Mouse (Mus musculus) ES-Bruce4 (cell line): ENCODE data around the gene Nat10. TPM values are rescaled to one million over a fixed set of nuclear protein-coding genes. Genes with fewer than 3 reads are reported as not detected.
A peak's percentile ranks its signal among the peaks of the same experiment; 100 is the strongest.

ENCODE experiments used
- H3K27ac ChIP-seq: 2 replicates; pipeline ENCODE4 v1.5.1; 2012; ENCODE audit warnings: low read length, inconsistent platforms; ENCODE audit not compliant: insufficient read depth
- H3K27me3 ChIP-seq: 2 replicates; pipeline ENCODE4 v1.6.1; 2012; ENCODE audit warnings: mild to moderate bottlenecking, low read length, inconsistent platforms; ENCODE audit not compliant: control insufficient read depth, poor library complexity, insufficient read depth, severe bottlenecking
- H3K36me3 ChIP-seq: 2 replicates; pipeline ENCODE4 v1.6.1; 2012; ENCODE audit warnings: inconsistent platforms, mild to moderate bottlenecking, low read length, moderate library complexity; ENCODE audit not compliant: control insufficient read depth, poor library complexity, insufficient read depth, severe bottlenecking
- H3K4me1 ChIP-seq: one replicate; pipeline ENCODE4 v1.8.1; 2011; ENCODE audit warnings: low read length; ENCODE audit not compliant: control insufficient read depth, insufficient read depth
- H3K4me3 ChIP-seq: 2 replicates; pipeline ENCODE4 v1.5.1; 2011; ENCODE audit warnings: low read depth, mild to moderate bottlenecking, low read length
- H3K9ac ChIP-seq: 2 replicates; pipeline ENCODE4 v1.6.1; 2012; ENCODE audit warnings: low read depth, mild to moderate bottlenecking, inconsistent platforms; ENCODE audit not compliant: poor library complexity, severe bottlenecking
- H3K9me3 ChIP-seq: replicated peaks from 2 replicates; pipeline ENCODE4 v1.6.1; 2012; ENCODE audit warnings: mild to moderate bottlenecking, low read length, inconsistent platforms; ENCODE audit not compliant: control insufficient read depth, poor library complexity, insufficient read depth, severe bottlenecking
- CTCF ChIP-seq: IDR thresholded peaks from one replicate; pipeline ENCODE4 v1.8.1; 2011; ENCODE audit warnings: low read depth, low read length
- EP300 ChIP-seq: IDR thresholded peaks from 2 replicates; pipeline ENCODE4 v1.6.1; 2011; ENCODE audit warnings: low read depth, low read length; ENCODE audit not compliant: insufficient read depth
- POLR2A ChIP-seq: IDR thresholded peaks from one replicate; pipeline ENCODE4 v1.8.1; 2011; ENCODE audit warnings: low read length; ENCODE audit not compliant: insufficient read depth
- polyA plus RNA-seq: library from polyadenylated mRNA; stranded (reverse); fragments of >200 nt; gene quantifications from 2 replicates; pipeline ENCODE4 v1.2.4, GENCODE M21; 2011; ENCODE audit warnings: low read depth; ENCODE audit not compliant: missing spikeins, insufficient read depth, insufficient read length

Gene Nat10
- polyA plus RNA-seq, 1 experiment: 89.5 TPM

DNA sequence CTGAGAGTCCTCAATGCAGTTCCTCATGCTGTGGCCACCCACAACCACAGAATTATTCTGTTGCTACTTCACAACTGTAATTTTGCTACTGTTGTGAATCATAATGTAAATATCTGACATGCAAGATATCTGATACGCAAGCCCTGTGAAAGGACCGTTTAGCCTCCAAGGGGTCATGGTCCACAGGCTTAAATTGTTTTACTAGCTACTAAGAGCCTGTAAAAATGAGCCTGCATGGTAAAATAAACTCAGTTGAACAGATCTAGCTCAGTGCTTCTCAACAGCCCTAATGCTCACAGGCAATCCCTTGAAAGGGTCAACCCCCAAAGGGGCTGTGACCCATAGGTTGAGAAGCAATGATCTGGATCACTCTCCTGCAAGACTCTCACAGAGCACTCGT lies 12.0 kb downstream of the Nat10 start:
- Histone ChIP-seq H3K27ac (no peak overlapping the region), H3K9me3 (no peaks in the 10 kb centered on the region), H3K4me1 (no peaks in the 10 kb centered on the region), H3K4me3 (no peak overlapping the region), H3K9ac (no peak overlapping the region), H3K36me3 (peaks cover 57% of the 10 kb centered on the region), H3K27me3 (no peaks in the 10 kb centered on the region)
- no peak for TF ChIP-seq EP300
- TF ChIP-seq POLR2A: no peak
- TF ChIP-seq CTCF: no peak

DNA sequence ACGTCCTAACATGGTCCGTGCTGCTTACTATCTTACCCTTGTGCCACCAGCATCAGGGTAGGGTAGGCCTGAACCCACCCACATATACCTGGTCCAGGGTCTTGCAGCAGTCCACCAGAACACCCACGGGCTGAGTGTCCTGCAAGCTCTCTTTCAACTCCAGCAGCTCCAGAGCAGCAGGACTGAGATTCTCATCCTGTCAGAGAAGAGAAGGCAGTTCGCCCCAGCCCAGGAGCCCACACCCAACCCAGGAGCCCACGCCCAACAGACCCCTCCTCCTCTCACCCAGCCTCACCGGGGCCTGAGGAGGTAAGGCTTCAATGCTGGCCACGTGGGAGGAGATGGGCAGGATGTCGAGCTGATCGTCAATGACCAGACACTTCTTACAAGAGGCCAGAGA lies 13.2 kb downstream of the Nat10 start:
- TF ChIP-seq EP300 (no peak), POLR2A (no peak), CTCF (no peak)
- Histone ChIP-seq H3K27ac (no peak overlapping the region), H3K9me3 (no peaks in the 10 kb centered on the region), H3K4me3 (no peak overlapping the region), H3K4me1 (no peaks in the 10 kb centered on the region), H3K27me3 (no peaks in the 10 kb centered on the region), H3K9ac (no peak overlapping the region), H3K36me3 (peaks cover 59% of the 10 kb centered on the region)

DNA sequence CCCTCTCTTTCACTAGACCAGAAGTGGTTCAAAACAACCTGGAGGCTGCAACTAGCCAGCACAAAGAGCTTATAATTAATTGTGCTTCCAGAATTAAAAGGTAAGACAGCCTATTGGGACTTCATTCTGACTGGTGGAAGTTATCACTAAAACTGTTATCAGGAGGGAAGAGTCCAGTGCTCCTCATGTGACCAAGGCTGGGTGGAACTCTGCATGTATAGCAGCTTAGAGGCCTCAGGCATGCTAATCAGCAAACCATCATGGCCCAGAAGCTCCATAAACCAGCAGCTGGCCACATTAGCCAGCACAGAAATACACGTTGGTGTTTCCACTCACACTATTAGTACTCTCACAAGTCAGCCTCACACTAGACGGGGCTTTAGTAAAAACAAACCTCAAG lies 14.3 kb downstream of the Nat10 start:
- Histone ChIP-seq H3K27me3 (no peaks in the 10 kb centered on the region), H3K9me3 (no peaks in the 10 kb centered on the region), H3K9ac (no peak overlapping the region), H3K36me3 (peaks cover 57% of the 10 kb centered on the region), H3K4me1 (no peaks in the 10 kb centered on the region), H3K4me3 (no peak overlapping the region), H3K27ac (no peak overlapping the region)
- TF ChIP-seq POLR2A: no peak
- TF ChIP-seq CTCF: no peak
- TF ChIP-seq EP300: no peak

DNA sequence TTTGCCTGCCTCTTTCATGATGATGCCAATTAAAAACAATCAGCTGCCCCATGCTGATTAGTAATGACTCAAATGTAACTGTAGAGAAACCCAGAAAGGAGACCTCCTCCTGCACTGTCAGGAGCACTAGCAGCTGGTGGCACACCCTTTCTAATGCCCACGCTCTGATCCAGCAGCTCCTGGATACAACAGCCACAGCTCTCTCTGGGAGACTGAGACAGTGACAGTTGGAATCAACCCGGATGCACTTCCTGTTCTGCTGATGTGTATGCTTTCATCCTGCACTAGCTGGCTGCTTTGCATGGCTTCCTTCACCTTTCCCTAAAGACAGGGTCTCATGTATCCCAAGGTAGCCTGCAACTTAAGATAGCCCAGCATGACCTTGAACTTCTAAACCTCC lies 15.0 kb downstream of the Nat10 start:
- H3K27me3 ChIP-seq: no peaks in the 10 kb centered on the region
- no peak overlapping the region for H3K9ac ChIP-seq
- H3K9me3 ChIP-seq: no peaks in the 10 kb centered on the region
- TF ChIP-seq EP300 (no peak), CTCF (no peak), POLR2A (no peak)
- peaks cover 51% of the 10 kb centered on the region for H3K36me3 ChIP-seq
- no peaks in the 10 kb centered on the region for H3K4me1 ChIP-seq
- H3K27ac ChIP-seq: no peak overlapping the region
- H3K4me3 ChIP-seq: no peak overlapping the region

DNA sequence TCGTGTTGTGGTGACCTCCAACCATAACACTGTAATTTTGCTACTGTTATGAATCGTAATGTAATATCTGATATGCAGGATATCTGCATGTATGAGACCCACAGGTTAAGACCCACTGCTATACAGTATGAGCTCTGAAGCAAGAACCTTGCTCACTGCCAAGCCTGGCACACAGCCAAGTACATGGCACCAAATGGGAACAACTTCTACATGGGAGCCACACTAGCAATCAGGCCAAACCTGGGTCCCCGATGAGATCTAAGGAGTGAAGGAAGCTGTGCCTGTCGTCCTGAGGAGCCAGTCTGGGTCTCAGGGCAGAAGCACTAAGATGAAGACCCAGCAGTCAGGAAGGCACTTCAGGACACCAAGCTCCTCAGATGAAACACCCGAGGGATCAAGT lies 15.6 kb downstream of the Nat10 start:
- Histone ChIP-seq H3K4me1 (no peaks in the 10 kb centered on the region), H3K36me3 (peaks cover 48% of the 10 kb centered on the region), H3K27ac (no peak overlapping the region), H3K27me3 (no peaks in the 10 kb centered on the region), H3K9ac (no peak overlapping the region), H3K9me3 (no peaks in the 10 kb centered on the region), H3K4me3 (no peak overlapping the region)
- no peak for TF ChIP-seq CTCF
- TF ChIP-seq POLR2A: no peak
- no peak for TF ChIP-seq EP300

DNA sequence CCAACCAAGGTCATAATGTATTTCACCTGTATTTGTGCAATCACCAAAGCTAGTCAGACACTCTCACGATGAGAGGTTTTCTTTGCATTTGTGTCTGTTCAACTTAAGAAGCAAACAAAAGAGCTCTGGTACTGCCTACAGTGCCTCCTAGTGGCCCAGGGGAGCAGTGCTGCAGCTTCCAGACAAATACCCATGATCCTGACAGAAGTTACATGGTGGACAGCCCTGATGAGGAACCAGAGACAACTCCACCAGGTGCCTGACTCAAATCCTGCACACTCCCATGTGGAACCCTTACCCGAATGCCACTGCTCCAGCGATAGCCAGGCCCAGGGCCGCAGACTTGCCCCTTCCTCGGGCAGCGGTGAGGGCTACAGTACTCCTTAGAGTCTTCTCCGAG lies 17.1 kb downstream of the Nat10 start:
- Histone ChIP-seq H3K36me3 (peaks cover 46% of the 10 kb centered on the region), H3K4me1 (no peaks in the 10 kb centered on the region), H3K4me3 (no peak overlapping the region), H3K9me3 (no peaks in the 10 kb centered on the region), H3K27me3 (no peaks in the 10 kb centered on the region), H3K9ac (no peak overlapping the region), H3K27ac (no peak overlapping the region)
- TF ChIP-seq CTCF (peak; percentile 77), EP300 (no peak)
